Mouse (Mus musculus): Measurements from ENCODE around the gene Gm13101. TPM values are rescaled to one million over a fixed set of nuclear protein-coding genes. Genes with fewer than 3 reads are reported as not detected.
"Not testable (repeated sequence)": the region's sequence is repeated elsewhere in the genome, so short reads cannot be mapped to it uniquely, and the experiment has no call there.

Gm13101 gene
- polyA plus RNA-seq (2015; fragmentation: Nextera tagmentation; extraction: Ambion mirVana) = not detected in 2 replicates

DNA sequence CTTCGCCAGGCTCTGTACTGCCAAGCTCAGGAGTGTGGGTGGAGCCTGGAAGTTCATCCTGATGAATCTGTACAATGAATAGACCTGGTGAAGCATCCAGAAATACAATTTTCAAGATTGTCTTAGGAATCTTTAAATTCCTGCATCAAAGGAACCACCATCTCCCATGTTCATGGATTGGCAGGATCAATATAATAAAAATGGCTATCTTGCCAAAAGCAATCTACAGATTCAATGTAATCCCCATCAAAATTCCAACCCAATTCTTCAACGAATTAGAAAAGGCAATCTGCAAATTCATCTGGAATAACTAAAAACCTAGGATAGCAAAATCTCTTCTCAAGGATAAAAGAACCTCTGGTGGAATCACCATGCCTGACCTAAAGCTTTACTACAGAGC is at the start of gene Gm13101:
Gene Gm13101, minus strand, starts transcription at position 101 of the 400 bp plus-strand sequence.
- not testable (repeated sequence) for H3K4me3 ChIP-seq; H3K36me3 ChIP-seq; ATAC-seq (ENCODE audit: insufficient number of reproducible peaks, low FRiP score, low TSS enrichment, low read depth); H3K27ac ChIP-seq; H3K4me1 ChIP-seq; H3K9ac ChIP-seq; H3K27me3 ChIP-seq; H3K9me3 ChIP-seq; H3K4me2 ChIP-seq
- WGBS = 49% methylated on average over 2 of the region's 2 CpGs

DNA sequence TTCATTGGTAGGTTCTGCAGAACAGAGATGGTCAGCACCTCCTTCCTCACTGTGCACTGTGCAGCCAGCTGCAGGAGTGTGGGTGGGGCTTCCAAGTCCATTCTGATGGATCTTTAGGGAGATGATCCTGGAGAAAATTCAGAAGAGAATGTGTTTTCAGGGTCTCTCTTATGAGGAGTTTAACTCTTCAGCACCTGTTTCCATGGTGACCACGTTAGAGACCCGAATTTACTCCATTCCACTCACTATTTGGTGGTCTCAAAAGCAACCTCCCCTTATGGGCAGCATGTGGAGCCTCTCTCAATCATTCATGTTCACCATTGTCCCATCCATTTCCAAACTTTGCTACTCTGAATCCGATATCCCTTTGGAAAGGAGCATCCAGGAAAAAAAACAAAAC is 27.5 kb upstream of the Gm13101 start, which contains the start of gene Pramef17:
Gene Pramef17, minus strand, starts transcription at position 101 of the 400 bp plus-strand sequence.
- ATAC-seq (ENCODE audit: insufficient number of reproducible peaks, low FRiP score, low TSS enrichment, low read depth); H3K27me3 ChIP-seq; H3K4me2 ChIP-seq; H3K36me3 ChIP-seq; H3K4me3 ChIP-seq; H3K27ac ChIP-seq; H3K4me1 ChIP-seq; H3K9me3 ChIP-seq; H3K9ac ChIP-seq: not testable (repeated sequence)
- WGBS = 49% methylated on average over 3 of the region's 3 CpGs

GRCm38 (mm10) chr4:143988126-143988525 is 21.4 kb upstream of the Gm13101 start:
- H3K9me3 ChIP-seq; H3K27me3 ChIP-seq; H3K9ac ChIP-seq; H3K4me2 ChIP-seq; H3K36me3 ChIP-seq; H3K27ac ChIP-seq; H3K4me3 ChIP-seq; H3K4me1 ChIP-seq; ATAC-seq (ENCODE audit: insufficient number of reproducible peaks, low FRiP score, low TSS enrichment, low read depth): not testable (repeated sequence)
- WGBS = 93% methylated on average over 17 of the region's 17 CpGs

- not testable (repeated sequence) for H3K9me3 ChIP-seq; ATAC-seq (ENCODE audit: insufficient number of reproducible peaks, low FRiP score, low TSS enrichment, low read depth); H3K27ac ChIP-seq; H3K4me3 ChIP-seq; H3K4me2 ChIP-seq; H3K36me3 ChIP-seq; H3K4me1 ChIP-seq; H3K27me3 ChIP-seq; H3K9ac ChIP-seq
- 96% methylated on average over 11 of the region's 17 CpGs for WGBS
Observed at GRCm38 (mm10) chr4:143987475-143987941, 20.8 kb upstream of the Gm13101 start.

GRCm38 (mm10) chr4:143985733-143986132 is 19.0 kb upstream of the Gm13101 start:
- WGBS = 86% methylated on average over 4 of the region's 9 CpGs
- not testable (repeated sequence) for H3K4me1 ChIP-seq; H3K36me3 ChIP-seq; ATAC-seq (ENCODE audit: insufficient number of reproducible peaks, low FRiP score, low TSS enrichment, low read depth); H3K9me3 ChIP-seq; H3K27me3 ChIP-seq; H3K27ac ChIP-seq; H3K4me2 ChIP-seq; H3K4me3 ChIP-seq; H3K9ac ChIP-seq

GRCm38 (mm10) chr4:143985165-143985564 is 18.4 kb upstream of the Gm13101 start:
- not testable (repeated sequence) for H3K4me3 ChIP-seq; H3K4me2 ChIP-seq; ATAC-seq (ENCODE audit: insufficient number of reproducible peaks, low FRiP score, low TSS enrichment, low read depth); H3K27ac ChIP-seq; H3K9me3 ChIP-seq; H3K36me3 ChIP-seq; H3K4me1 ChIP-seq; H3K27me3 ChIP-seq; H3K9ac ChIP-seq
- WGBS = no CpG with 5 or more reads among the region's 7 CpGs

DNA sequence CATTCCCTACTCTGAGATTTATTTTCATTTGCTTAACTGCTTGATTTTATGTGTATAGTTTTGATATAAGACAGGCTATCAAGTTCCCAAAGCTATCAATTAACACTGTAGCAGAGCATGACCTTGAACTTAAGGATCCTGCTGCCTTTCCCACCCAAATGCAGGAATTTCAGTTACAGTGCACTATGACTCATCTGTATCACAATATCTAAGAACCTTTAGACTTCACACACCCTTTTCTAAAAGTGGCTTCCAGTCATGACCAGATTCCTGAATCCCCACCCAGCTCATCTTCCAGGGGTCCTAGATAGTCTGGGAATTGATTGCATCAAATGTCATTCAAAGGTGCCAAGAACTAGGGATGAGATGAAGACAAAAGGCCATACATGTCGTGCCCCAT is 16.7 kb upstream of the Gm13101 start:
- H3K4me2 ChIP-seq = not testable (repeated sequence)

DNA sequence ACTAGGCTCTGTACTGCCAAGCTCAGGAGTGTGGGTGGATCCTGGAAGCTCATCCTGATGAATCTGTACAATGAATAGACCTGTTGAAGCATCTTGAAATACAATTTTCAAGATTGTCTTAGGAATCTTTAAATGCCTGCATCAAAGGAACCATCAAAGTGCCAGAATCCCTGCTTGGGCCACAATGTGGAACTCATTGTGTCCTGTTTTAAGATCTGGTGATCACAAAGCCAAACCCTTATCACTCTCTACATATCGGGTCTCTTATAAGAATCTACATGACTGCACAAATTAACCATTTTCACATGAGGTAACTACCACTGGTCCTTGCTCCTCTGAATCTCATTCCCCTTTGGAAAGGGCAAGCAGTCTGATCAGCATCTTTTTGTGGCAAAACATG is 15.8 kb downstream of the Gm13101 start, which contains the start of gene Pramef25:
Gene Pramef25, minus strand, starts transcription at position 101 of the 400 bp plus-strand sequence.
- H3K4me3 ChIP-seq; H3K36me3 ChIP-seq; H3K27ac ChIP-seq; H3K9me3 ChIP-seq; H3K4me1 ChIP-seq; H3K9ac ChIP-seq; H3K27me3 ChIP-seq; ATAC-seq (ENCODE audit: insufficient number of reproducible peaks, low FRiP score, low TSS enrichment, low read depth); H3K4me2 ChIP-seq: not testable (repeated sequence)
- 89% methylated on average over 1 of the region's 1 CpGs for WGBS

More for the DNA sequence above, 16.7 kb upstream of the Gm13101 start:
- H3K4me3 ChIP-seq; ATAC-seq (ENCODE audit: insufficient number of reproducible peaks, low FRiP score, low TSS enrichment, low read depth); H3K27ac ChIP-seq; H3K36me3 ChIP-seq; H3K9me3 ChIP-seq; H3K4me1 ChIP-seq; H3K27me3 ChIP-seq; H3K9ac ChIP-seq: not testable (repeated sequence)
- 58% methylated on average over 1 of the region's 1 CpGs for WGBS

Other genes with a start within 250 kb of the Gm13101 start
- gene Gm13078, start 247.5 kb downstream of the Gm13101 start, polyA plus RNA-seq (2015; fragmentation: Nextera tagmentation; extraction: Ambion mirVana) = not detected in 2 replicates
- gene Gm13023, start 177.6 kb downstream of the Gm13101 start, polyA plus RNA-seq (2015; fragmentation: Nextera tagmentation; extraction: Ambion mirVana) = not detected in 2 replicates
- not detected in 2 replicates for gene Gm13084, start 150.9 kb downstream of the Gm13101 start, polyA plus RNA-seq (2015; fragmentation: Nextera tagmentation; extraction: Ambion mirVana)
- gene Gm13103, start 120.5 kb downstream of the Gm13101 start, polyA plus RNA-seq (2015; fragmentation: Nextera tagmentation; extraction: Ambion mirVana) = not detected in 2 replicates
- gene Pramef6, start 66.6 kb downstream of the Gm13101 start, polyA plus RNA-seq (2015; fragmentation: Nextera tagmentation; extraction: Ambion mirVana) = not detected in 2 replicates
- not detected in 2 replicates for gene Pramef25, start 15.9 kb downstream of the Gm13101 start, polyA plus RNA-seq (2015; fragmentation: Nextera tagmentation; extraction: Ambion mirVana)
- not detected in 2 replicates for gene Pramef17, start 27.4 kb upstream of the Gm13101 start, polyA plus RNA-seq (2015; fragmentation: Nextera tagmentation; extraction: Ambion mirVana)
- gene Pramel4, start 92.2 kb upstream of the Gm13101 start, polyA plus RNA-seq (2015; fragmentation: Nextera tagmentation; extraction: Ambion mirVana) = not detected in 2 replicates
- gene Gm13102, start 139.5 kb upstream of the Gm13101 start, polyA plus RNA-seq (2015; fragmentation: Nextera tagmentation; extraction: Ambion mirVana) = not detected in 2 replicates
- not detected in 2 replicates for gene Oog3, start 195.7 kb upstream of the Gm13101 start, polyA plus RNA-seq (2015; fragmentation: Nextera tagmentation; extraction: Ambion mirVana)
- gene Oog2, start 223.8 kb upstream of the Gm13101 start, polyA plus RNA-seq (2015; fragmentation: Nextera tagmentation; extraction: Ambion mirVana) = not detected in 2 replicates
- gene C87977, start 246.4 kb upstream of the Gm13101 start, polyA plus RNA-seq (2015; fragmentation: Nextera tagmentation; extraction: Ambion mirVana) = not detected in 2 replicates

All from limb, embryonic 15.5 days (tissue).